Mouse (Mus musculus) brain, embryonic 14.5 days (tissue): ENCODE results near the gene Lgmn.

Experiments
- CTCF ChIP-seq: fragments of 200-500 bp; IDR thresholded peaks from 2 replicates; pipeline ENCODE4 v1.5.1; 2012; ENCODE audit warnings: inconsistent platforms, mild to moderate bottlenecking, moderate library complexity, borderline replicate concordance; ENCODE audit not compliant: insufficient read depth, insufficient read length; ENCODE audit errors: extremely low read depth
- POLR2A ChIP-seq: fragments of 200-500 bp; IDR thresholded peaks from 2 replicates; pipeline ENCODE4 v1.6.1; 2012; ENCODE audit warnings: mild to moderate bottlenecking, inconsistent platforms, borderline replicate concordance; ENCODE audit not compliant: poor library complexity, insufficient read depth, insufficient read length, severe bottlenecking; ENCODE audit errors: extremely low read depth

GRCm38 (mm10) chr12:102355784-102356183 is 83.8 kb downstream of the Lgmn start:
- TF ChIP-seq POLR2A (no peak), CTCF (no peak)
